Mouse (Mus musculus): ENCODE results near the gene Neurl1b.

Gene Neurl1b

DNA sequence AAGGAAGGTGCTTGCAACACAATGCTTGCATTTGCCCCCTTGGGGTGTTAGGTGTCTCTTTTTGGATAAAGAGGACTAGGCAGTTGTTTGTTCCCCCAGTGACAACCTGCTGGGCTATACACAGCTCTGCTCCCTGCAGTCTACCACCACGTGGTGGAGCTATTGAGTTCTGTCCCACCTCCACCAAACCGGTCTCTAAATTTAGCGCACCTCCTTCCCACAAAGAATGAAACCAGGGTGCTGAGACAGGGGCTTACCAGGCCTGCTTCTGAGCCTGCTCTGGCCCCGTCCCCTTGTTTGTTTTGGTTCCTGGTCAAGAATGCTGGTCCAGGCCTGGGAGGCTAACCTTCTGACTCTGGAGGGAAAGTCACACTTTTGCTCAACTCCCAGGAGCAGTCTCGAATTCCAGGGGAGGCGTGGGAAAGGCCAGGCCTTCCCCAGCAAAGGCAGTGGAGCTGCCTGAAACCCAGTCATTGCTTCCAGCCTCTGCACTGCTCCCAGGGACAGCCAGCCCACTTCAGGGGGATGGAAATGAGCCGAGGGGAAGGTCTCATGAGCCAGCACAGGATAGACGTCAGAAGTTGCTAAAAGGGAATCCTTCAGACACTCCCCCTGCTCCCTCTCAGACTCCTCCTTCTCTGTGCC is 37.1 kb downstream of the Neurl1b start:
- DNase-seq (ENCODE audit: low read depth, low spot score), result peak; percentile 73

DNA sequence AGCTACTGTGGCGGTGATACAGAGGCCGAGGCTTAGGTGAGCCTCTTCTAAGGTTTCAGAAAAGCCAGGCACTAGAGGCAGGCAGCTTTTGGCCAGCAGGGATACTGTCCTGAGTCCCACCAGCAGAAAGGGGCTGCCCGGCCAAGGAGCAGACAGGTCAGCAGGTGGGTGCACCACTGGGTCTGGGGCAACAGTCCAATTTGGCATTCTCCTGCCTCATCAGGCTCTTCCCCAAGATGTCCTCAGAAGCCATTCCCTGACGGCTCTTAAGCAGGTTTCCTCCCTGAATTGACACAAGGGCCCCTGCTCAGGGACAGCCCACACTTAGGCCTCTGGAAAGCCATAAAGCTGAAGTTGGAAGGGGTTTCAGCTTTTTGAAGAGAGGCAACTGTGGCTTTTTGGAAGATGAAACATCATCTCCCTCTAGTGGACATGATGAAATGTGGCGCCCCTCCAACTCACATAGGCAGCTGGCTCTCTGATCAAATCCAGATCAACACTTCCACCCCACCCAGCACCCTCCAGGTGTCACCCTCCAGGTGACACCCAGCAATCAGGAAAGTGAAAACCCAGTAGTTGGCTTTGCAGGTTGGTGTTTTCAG is 37.8 kb downstream of the Neurl1b start:
- peak; percentile 53 for DNase-seq (ENCODE audit: low read depth, low spot score)

DNA sequence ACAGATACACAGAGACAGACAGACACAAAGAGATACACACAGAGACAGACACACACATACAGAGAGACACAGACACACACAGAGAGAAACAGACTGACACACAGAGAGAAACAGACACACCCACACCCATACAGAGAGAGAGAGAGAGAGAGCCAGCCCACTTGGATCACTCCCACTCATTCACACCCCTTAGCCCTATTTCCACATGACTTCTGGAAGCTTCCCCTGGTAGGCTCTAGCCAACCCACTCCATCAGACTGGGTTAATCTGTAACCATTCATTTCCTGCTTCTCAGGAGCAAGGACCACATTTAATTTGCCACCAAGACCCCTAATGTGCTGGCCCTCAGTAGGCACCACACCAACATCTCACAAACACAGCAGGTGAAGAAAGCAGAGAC is 42.9 kb downstream of the Neurl1b start:
- no peak for DNase-seq (ENCODE audit: low read depth, low spot score)

DNA sequence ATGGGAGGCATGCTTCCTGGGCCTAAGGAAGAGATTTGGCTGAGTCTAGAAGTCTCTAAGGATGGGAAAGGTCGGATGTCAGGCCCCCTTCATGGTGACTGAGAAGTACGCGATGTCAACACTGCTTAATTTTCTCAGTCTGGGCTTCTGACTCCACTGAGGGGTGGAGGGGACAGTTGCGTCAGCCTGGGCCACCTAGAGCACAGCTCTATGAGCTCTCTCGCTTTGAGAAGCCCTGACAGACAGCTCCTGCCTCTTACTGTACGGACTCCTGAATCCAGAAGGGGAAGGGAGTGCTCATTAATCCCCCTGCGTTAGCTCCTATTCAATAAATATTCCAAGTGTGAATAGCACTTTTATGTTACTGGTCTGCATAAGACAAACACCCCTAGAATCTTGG is 43.4 kb downstream of the Neurl1b start:
- no peak for DNase-seq (ENCODE audit: low read depth, low spot score)

DNA sequence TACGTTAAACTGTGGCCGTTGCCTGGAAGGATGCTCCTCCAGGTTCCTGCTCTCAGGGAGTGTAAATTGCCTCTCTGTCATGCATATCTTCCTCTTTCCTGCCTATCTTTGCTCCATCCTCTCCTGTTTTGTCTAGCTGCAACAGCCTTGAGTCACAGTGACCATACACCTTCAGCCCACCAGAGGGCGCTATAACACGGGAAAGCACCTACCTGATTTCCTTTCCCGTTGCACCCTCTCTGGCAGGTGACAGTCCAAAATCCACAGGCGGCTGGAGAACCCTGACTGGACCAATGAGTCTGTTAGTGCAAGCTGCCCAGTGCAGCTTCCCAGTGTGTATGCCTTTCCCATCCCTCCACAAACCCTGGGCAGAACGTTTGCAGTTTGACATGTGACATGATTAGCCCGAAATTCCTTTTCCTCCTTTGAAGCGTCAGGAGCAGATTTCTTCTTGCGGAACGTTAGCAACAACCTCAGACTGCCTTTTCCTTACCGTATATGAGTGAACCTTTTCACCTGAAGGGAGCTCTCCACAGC is 48.1 kb downstream of the Neurl1b start:
- peak; percentile 86 for DNase-seq (ENCODE audit: low read depth, low spot score)

DNA sequence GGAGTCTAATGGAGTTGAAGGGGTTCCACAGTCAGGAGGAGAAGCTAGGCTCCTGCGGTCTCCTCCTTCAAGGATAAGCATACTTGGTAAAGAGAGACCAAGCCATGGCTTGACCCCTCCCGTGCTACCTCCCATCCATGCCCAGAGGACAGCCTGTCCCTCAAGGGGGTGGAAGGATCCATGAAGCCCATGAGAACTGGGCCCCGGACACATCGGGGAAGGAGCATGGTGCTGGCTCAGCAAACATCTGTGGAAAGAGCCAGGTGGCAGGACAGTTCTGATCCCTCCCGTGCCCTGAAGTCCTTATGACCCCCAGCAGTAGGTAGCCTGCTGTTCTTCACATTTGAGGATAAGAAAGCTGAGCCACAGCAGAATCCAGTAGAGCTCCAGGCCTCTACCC is 48.8 kb downstream of the Neurl1b start:
- no peak for DNase-seq (ENCODE audit: low read depth, low spot score)

DNA sequence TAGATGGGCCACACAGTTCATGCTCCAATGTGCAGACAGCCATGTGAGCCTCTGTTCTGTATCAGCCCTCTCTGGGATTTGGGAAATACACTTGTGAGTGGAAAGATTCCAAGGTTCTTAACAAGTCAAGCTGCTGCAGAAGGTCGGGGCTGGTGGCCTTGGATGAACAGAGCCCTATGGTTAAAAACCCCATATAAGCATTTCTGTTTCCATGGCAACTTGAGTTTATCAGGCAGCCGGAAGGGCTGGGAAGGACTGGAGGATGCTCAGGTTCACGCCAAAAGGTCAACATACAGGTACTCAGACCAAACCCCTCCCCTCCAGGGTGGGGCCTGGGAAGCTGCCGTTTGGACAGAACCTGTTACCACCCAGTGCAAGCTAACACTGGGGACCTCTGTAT is 49.4 kb downstream of the Neurl1b start:
- DNase-seq (ENCODE audit: low read depth, low spot score), result no peak

DNA sequence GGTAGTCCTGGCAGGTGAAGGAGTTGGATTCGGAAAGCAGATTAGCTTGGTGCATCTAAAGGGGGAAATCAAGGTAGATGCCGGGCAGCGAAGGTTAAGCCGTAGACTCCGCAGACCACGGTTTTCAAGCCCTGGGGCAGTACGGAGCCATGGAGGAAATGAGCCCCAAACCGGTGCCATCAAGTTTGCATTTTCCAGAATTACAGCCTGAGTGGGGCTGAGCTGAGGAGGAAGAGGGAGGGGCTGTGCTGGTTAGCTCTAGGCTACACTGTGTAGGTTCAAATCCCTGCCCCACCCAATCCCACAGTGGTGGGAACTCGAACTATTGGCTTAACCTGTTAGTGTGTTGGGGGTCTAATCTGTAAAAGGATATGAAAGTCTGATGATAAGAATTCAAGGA is 49.9 kb downstream of the Neurl1b start:
- no peak for DNase-seq (ENCODE audit: low read depth, low spot score)

DNA sequence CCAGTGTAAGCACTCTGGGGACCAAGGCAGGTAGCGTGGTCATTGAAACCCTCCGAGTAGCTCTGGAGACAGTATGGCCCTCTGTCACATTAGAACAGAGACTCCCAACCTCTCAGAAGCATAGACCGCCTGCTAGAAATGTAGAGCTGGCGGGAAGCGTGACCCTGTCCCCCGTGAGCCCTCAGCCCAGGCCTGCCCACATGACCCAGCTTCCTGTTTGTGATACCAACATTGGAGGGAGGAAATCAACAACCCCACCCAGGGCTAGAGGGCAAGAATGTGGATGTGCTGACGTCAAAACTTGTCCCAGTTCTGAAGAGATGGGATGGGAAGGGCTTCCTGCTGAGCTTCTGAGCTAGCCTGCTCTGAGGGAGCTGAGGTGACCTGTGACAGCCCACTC is 50.3 kb downstream of the Neurl1b start:
- DNase-seq (ENCODE audit: low read depth, low spot score), result no peak

DNA sequence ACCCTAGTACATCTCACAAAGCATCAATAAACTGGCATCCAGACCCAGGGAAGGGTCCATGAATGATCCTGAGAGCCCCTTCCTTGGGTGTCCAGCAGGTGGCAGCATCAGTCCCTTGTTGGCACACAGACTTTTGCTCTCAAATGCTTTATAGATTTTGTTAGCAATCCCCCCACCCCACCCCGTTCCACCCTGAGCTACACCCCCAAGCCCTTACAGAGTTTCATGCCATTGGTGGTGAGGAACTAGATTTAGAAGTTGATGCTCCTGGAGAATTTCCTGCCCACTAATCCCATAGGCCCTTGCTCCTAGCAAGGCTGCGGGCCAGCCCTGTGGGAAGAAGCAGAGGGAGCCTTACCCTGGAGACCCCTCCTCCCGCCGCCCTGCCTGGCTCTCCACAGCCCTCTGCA is 52.1 kb downstream of the Neurl1b start:
- peak; percentile 88 for DNase-seq (ENCODE audit: low read depth, low spot score)

DNA sequence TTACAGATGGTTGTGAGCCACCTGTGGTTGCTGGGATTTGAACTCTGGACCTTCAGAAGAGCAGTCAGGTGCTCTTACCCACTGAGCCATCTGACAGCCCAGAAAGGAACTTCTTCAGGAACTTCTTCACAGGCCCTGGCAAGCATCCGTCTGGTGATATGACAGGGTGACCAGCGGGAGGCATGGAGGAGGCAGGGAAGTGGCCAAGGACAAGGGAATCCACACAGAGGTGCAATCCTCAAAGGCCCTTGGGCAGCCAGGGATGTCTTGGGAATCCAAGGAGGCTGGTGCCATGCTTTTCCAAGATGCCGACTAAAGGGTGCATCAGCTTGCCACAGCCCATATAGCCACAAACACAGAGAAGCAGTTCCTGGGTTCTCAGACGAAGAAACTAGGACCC is 53.0 kb downstream of the Neurl1b start:
- no peak for DNase-seq (ENCODE audit: low read depth, low spot score)

DNA sequence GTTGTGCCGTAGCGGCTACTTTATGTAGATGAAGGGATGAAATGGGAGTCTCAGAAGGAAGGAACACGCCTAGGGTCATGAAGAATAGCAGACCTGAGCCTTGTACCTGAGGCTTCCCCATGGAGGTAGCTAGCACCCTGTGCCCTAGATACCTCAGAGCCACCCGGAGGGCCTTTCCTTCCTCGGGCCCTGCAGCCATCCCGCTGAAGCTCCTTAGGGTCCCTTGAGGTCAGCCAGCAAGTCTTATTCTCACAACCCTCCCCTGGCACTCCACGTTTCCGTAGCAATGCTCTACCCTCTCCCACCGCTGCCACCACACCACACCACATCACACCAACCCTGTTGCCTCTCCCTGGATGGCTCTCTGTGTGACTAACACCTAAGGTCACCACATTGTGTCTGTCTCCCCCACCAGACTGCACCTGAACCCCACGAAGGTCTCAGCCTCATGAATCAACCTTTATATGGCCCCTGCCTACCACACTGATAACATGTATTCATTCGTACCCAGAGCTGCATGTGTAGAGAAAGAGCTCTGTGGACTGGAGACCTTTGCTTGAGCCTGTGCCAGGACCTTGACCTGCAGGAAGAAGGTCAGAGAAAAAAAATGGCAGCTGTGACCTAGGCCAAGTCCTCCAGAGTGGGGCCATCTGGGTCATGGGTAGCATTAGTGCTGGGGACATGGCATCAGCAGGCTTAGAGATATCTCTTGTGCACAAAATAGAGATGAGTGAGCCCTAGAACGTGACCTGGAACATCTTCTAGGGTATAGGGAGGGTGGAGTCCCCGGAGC is 53.7 kb downstream of the Neurl1b start:
- DNase-seq (ENCODE audit: low read depth, low spot score), result no peak

DNA sequence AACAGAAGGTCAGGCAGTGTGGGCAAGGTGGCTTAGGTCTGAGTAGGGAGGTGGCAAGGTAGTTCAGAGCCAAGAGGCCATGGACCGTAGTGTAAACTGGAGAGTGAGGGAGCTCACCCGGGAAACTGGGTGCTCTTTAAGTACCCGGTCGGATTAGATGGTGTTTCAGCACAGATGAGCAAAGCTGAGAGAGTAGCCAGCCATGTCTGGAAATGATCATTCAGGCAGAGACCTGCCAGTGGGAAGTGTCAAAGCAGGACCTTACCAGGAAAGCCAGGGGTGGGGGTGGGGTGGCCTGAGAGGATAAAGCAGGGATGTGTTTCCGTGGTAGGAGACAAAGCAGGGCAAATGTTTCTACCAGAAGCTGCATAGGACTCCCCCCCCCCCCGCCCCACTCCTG is 62.2 kb downstream of the Neurl1b start:
- DNase-seq (ENCODE audit: low read depth, low spot score), result no peak

DNA sequence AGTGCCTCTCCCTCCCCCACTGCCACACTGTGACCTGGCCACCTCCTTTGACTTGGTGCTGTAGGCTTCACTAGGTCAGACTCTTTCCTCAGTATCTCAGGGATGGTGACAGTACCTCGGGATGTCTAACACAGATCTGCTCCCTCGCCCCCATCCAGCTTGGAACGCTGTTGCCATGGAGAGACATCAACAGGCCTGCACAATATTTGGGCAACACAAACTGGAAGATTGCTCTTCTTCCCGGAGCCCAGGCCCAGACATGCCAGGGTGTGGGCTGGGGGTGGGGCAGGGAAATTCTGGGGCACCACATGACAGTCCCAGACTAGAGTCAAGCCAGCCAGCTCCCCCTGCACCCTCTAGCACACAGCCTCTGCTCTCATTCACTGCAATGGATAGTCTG is 64.0 kb downstream of the Neurl1b start:
- DNase-seq (ENCODE audit: low read depth, low spot score), result no peak

DNA sequence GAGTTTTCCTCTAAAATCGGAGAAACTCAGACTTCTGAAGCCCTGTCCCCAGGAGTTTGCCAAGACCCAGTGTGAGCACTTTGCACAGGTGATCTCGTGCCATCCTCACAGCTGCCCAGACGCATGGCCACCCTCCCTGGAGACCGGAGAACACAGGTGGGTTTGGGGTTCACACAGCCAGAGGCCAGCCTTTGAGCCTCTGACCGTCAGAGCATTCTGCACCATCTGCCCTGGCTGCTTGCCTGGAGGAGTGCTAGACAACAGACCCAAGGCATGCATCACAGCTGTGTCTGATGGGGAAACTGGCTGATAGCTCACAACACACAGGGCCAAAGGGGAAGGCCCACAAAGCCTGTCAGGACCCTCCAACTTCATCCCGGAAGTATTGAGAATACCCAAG is 65.0 kb downstream of the Neurl1b start:
- DNase-seq (ENCODE audit: low read depth, low spot score), result no peak

DNA sequence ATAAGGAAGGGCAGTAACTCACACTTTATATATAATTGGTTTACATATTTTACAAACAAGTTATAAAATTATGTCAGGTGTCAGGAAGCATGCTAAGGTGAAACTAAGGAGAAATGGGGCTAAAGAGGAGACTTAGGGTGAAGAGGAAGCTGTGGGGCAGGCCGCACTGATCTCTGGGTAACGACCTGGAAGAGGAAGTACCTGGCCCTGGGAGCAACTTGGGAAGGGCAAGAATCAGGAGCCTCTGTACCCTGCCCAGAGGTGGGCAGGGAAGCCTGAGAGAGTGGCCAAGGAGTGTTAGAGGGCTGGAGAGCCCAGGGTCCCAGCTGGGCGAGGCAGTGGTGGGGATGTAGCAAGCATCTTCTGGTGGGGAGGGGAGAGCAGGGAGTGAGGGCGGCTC is 66.3 kb downstream of the Neurl1b start:
- no peak for DNase-seq (ENCODE audit: low read depth, low spot score)

DNA sequence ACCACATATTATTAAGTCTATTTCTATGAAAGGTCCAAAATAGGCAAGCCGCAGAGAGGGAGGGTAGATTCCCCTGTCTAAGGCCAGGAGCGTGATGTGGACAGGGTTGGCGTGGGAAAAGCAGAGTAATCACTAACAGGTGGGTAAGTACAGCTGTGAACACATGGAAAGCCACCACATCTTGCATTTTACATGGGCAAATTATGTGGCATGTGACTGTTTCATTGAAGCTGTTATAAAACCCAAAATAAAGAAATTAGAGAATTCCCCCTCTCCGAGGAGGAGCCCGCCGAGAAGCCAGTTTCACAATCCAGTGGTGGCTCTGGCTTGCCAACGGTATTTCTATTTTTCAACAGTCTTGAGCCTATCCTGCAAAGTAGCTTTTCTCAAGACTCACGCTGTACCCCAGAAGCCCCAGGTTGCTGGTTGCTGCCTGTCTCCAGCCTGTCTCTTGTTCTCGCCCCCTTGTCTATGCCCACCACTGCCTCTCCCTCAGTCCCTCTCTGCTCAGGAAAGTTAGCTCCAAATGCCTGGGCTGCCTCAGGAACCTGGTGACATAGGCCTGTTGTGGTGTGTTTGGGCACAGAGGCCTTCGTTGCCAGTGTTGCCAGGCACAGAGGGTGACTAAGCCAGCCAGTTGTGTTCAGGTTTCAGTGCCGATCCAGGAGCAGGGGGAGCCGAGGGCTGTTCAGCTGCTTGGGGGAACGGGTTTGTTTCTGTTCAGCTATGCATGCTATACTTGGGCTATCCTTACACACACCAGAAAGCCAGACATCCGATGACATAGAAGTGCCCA is 70.2 kb downstream of the Neurl1b start:
- DNase-seq (ENCODE audit: low read depth, low spot score), result no peak

DNA sequence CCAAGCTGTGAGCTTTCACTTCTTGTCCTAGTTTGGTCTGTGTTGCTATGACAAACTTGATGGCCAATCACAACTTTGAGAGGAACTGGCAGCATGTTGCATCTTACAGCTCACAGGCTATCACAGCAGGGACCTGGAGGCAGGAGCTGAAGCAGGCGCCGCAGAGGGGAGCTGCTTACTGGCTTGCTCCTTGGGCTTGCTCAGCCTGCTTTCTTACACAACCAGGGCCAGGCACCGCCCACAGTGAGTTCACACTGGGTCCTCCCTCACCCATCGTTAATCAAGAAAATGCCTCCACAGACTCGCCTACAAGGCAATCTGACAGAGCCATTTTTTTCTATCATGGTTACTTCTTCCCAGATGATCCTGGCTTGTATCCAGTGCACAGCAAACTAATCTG is 72.6 kb downstream of the Neurl1b start:
- DNase-seq (ENCODE audit: low read depth, low spot score), result no peak

DNA sequence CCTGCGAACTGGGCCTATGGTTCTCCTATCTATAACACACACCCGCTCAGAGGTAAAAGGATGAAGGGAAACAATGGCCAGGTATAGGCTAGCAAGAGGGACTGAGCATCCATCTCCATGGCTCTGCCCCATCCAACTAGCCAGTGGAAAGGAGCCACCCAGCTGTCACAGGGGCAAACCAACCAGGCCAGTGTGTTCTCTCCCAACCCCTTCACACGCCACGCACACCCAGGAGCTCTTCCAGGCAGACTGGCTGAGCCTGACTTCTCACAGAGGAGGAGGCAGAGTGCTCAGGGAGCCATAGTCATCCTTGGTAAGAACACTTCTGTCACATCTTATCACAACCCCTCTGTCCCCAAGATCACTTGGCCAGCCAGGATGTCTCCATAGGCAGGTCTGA is 73.3 kb downstream of the Neurl1b start:
- DNase-seq (ENCODE audit: low read depth, low spot score), result no peak

DNA sequence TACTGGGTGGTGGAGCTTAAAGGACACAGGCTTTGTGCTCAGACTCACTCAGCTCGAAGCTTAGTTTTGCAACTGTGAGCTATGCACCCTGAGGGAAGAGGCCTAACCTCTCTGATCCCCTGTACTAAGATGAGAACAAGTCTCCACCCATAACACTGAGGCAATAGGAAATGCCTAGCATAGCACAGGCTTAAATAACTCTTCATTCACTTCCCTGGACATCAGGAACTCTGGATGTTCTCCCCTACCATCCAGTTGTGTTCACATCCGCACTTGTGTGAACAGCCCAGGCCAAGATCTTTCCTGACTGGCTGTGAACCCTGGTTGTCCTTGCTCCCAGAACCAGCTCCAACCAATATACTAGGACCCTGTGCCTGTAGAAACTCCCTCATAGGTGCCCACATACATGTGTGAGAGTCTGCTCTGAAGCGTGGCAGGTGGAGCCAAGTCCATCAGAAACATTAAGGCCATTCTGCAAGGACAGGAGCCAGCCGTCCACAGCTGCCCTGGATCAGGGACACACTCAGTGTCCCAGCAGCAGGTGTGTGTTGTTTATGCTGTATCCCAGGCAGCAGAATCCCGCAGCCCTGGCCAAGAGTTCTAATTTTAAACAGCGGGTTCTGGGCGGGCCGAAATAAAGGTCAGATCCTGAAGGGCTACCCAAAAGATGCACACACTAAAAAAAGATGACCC is 74.2 kb downstream of the Neurl1b start:
- DNase-seq (ENCODE audit: low read depth, low spot score), result no peak

DNA sequence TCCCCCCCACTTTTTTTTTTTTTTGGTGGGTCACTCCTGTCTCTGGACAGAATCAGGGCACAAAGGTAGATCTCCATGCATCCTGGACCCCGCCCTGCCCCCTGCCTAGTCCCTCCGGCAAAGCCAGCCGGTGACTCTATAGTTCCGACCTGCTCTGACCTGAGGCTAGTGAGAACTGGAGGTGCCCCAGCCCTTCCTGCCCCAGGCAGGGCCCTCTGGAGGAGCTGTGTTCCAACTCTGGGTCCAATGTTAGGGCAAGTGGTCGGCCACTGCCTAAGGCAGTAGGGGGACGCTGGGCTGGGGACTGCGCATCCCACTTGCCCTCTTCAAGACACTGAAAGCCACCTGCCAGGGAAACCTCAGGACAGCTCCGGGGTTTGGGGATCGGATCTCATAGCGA is 75.4 kb downstream of the Neurl1b start:
- no peak for DNase-seq (ENCODE audit: low read depth, low spot score)
